Mouse (Mus musculus): ENCODE data around the gene Zdhhc14. TPM values are rescaled to one million over a fixed set of nuclear protein-coding genes. Genes with fewer than 3 reads are reported as not detected.

Zdhhc14 gene
- total and polyA plus RNA-seq, 3 experiments, result 1.1 to 21.4 (median 7.3) TPM

GRCm38 (mm10) chr17:5497695-5498094 lies 5.3 kb downstream of the Zdhhc14 start:
- no peaks in the 10 kb centered on the region for H3K9me3 ChIP-seq (replicated peaks)
- no peak for TF ChIP-seq GATA1 (IDR thresholded peaks at IDR 0.05; ENCODE audit: borderline replicate concordance, low read length)
- TF ChIP-seq POLR2AphosphoS5 (IDR thresholded peaks at IDR 0.05; ENCODE audit: insufficient replicate concordance, low read depth, low read length), result no peak
- TF ChIP-seq CTCF (IDR thresholded peaks at IDR 0.05; ENCODE audit: low read depth, low read length), result no peak
- no peak for TF ChIP-seq TAL1 (conservative IDR thresholded peaks at IDR 0.05; ENCODE audit: low read depth, low read length)
- no peak for TF ChIP-seq GATA2 (IDR thresholded peaks at IDR 0.05; ENCODE audit: borderline replicate concordance, low read depth, low read length)
- H3K4me1 ChIP-seq (ENCODE audit: insufficient read depth, low read depth, low read length), result peaks cover 65% of the 10 kb centered on the region
- H3K27me3 ChIP-seq (ENCODE audit: insufficient read depth, low read length), result no peaks in the 10 kb centered on the region
- peaks cover 39% of the 10 kb centered on the region for H3K36me3 ChIP-seq (replicated peaks)
- ATAC-seq (ENCODE audit: extremely low read depth, insufficient number of reproducible peaks, low FRiP score, poor library complexity, severe bottlenecking) (no peak), DNase-seq (ENCODE audit: low spot score) (no peak)
- H3K4me3 ChIP-seq (ENCODE audit: low read depth, low read length), result no peak overlapping the region

- H3K4me3 ChIP-seq (ENCODE audit: low read depth, low read length), result no peak overlapping the region
- no peaks in the 10 kb centered on the region for H3K27me3 ChIP-seq (ENCODE audit: insufficient read depth, low read length)
- TF ChIP-seq TAL1 (conservative IDR thresholded peaks at IDR 0.05; ENCODE audit: low read depth, low read length), result peak; percentile 32
- TF ChIP-seq GATA1 (IDR thresholded peaks at IDR 0.05; ENCODE audit: borderline replicate concordance, low read length), result no peak
- no peak for ATAC-seq (ENCODE audit: extremely low read depth, insufficient number of reproducible peaks, low FRiP score, poor library complexity, severe bottlenecking)
- peaks cover 39% of the 10 kb centered on the region for H3K36me3 ChIP-seq (replicated peaks)
- no peaks in the 10 kb centered on the region for H3K9me3 ChIP-seq (replicated peaks)
- peaks cover 68% of the 10 kb centered on the region for H3K4me1 ChIP-seq (ENCODE audit: insufficient read depth, low read depth, low read length)
- no peak for DNase-seq (ENCODE audit: low spot score)
Measured at GRCm38 (mm10) chr17:5498996-5499395, 6.6 kb downstream of the Zdhhc14 start.

- peaks cover 6% of the 10 kb centered on the region for H3K36me3 ChIP-seq (replicated peaks)
- H3K9me3 ChIP-seq (replicated peaks), result no peaks in the 10 kb centered on the region
- peaks cover 63% of the 10 kb centered on the region for H3K4me1 ChIP-seq (ENCODE audit: insufficient read depth, low read depth, low read length)
- TF ChIP-seq GATA2 (IDR thresholded peaks at IDR 0.05; ENCODE audit: borderline replicate concordance, low read depth, low read length) (no peak), GATA1 (IDR thresholded peaks at IDR 0.05; ENCODE audit: borderline replicate concordance, low read length) (no peak), TAL1 (conservative IDR thresholded peaks at IDR 0.05; ENCODE audit: low read depth, low read length) (no peak), POLR2AphosphoS5 (IDR thresholded peaks at IDR 0.05; ENCODE audit: insufficient replicate concordance, low read depth, low read length) (no peak), CTCF (IDR thresholded peaks at IDR 0.05; ENCODE audit: low read depth, low read length) (no peak)
- no peak overlapping the region; the same call in 1 of the 2 replicates for H3K4me3 ChIP-seq (ENCODE audit: low read depth, low read length)
- ATAC-seq (ENCODE audit: extremely low read depth, insufficient number of reproducible peaks, low FRiP score, poor library complexity, severe bottlenecking) (no peak), DNase-seq (ENCODE audit: low spot score) (no peak)
- H3K27me3 ChIP-seq (ENCODE audit: insufficient read depth, low read length), result no peaks in the 10 kb centered on the region
Measured at GRCm38 (mm10) chr17:5503981-5504760, 11.8 kb downstream of the Zdhhc14 start.

- TF ChIP-seq TAL1 (conservative IDR thresholded peaks at IDR 0.05; ENCODE audit: low read depth, low read length) (no peak; the same call in 1 of the 2 replicates), GATA1 (IDR thresholded peaks at IDR 0.05; ENCODE audit: borderline replicate concordance, low read length) (no peak), POLR2AphosphoS5 (IDR thresholded peaks at IDR 0.05; ENCODE audit: insufficient replicate concordance, low read depth, low read length) (no peak), CTCF (IDR thresholded peaks at IDR 0.05; ENCODE audit: low read depth, low read length) (no peak), GATA2 (IDR thresholded peaks at IDR 0.05; ENCODE audit: borderline replicate concordance, low read depth, low read length) (no peak)
- DNase-seq (ENCODE audit: low spot score) (no peak), ATAC-seq (ENCODE audit: extremely low read depth, insufficient number of reproducible peaks, low FRiP score, poor library complexity, severe bottlenecking) (no peak)
- Histone ChIP-seq H3K27me3 (ENCODE audit: insufficient read depth, low read length) (no peaks in the 10 kb centered on the region), H3K36me3 (replicated peaks) (peaks cover 7% of the 10 kb centered on the region), H3K4me3 (ENCODE audit: low read depth, low read length) (peak overlapping the region; percentile 30; the same call in 1 of the 2 replicates), H3K4me1 (ENCODE audit: insufficient read depth, low read depth, low read length) (peaks cover 68% of the 10 kb centered on the region), H3K9me3 (replicated peaks) (no peaks in the 10 kb centered on the region)
Measured at GRCm38 (mm10) chr17:5504969-5505368, 12.6 kb downstream of the Zdhhc14 start.

GRCm38 (mm10) chr17:5506553-5506952 lies 14.2 kb downstream of the Zdhhc14 start:
- Histone ChIP-seq H3K27me3 (ENCODE audit: insufficient read depth, low read length) (no peaks in the 10 kb centered on the region), H3K9me3 (replicated peaks) (no peaks in the 10 kb centered on the region), H3K36me3 (replicated peaks) (peaks cover 14% of the 10 kb centered on the region), H3K4me3 (ENCODE audit: low read depth, low read length) (peak overlapping the region; percentile 65; the same call in 1 of the 2 replicates), H3K4me1 (ENCODE audit: insufficient read depth, low read depth, low read length) (peaks cover 79% of the 10 kb centered on the region)
- DNase-seq (ENCODE audit: low spot score), result no peak
- no peak for ATAC-seq (ENCODE audit: extremely low read depth, insufficient number of reproducible peaks, low FRiP score, poor library complexity, severe bottlenecking)
- TF ChIP-seq CTCF (IDR thresholded peaks at IDR 0.05; ENCODE audit: low read depth, low read length) (no peak), POLR2AphosphoS5 (IDR thresholded peaks at IDR 0.05; ENCODE audit: insufficient replicate concordance, low read depth, low read length) (no peak)

- TF ChIP-seq GATA1 (IDR thresholded peaks at IDR 0.05; ENCODE audit: borderline replicate concordance, low read length), result no peak
- TF ChIP-seq TAL1 (conservative IDR thresholded peaks at IDR 0.05; ENCODE audit: low read depth, low read length), result peak; percentile 88
- ATAC-seq (ENCODE audit: extremely low read depth, insufficient number of reproducible peaks, low FRiP score, poor library complexity, severe bottlenecking) (peak; percentile 87), DNase-seq (ENCODE audit: low spot score) (peak; percentile 69)
- no peaks in the 10 kb centered on the region for H3K27me3 ChIP-seq (ENCODE audit: insufficient read depth, low read length)
- H3K4me1 ChIP-seq (ENCODE audit: insufficient read depth, low read depth, low read length), result peaks cover 84% of the 10 kb centered on the region
- H3K36me3 ChIP-seq (replicated peaks), result peaks cover 13% of the 10 kb centered on the region
- no peaks in the 10 kb centered on the region for H3K9me3 ChIP-seq (replicated peaks)
- peak overlapping the region; percentile 60; the same call in 1 of the 2 replicates for H3K4me3 ChIP-seq (ENCODE audit: low read depth, low read length)
Measured at GRCm38 (mm10) chr17:5506988-5507387, 14.6 kb downstream of the Zdhhc14 start.

Measured in G1E (cell line).